ENCODE assay signal across 21 mouse cellular contexts in genomic region chr16:91905127-91905860, GRCm38 (mm10).
A peak's percentile ranks its signal among the peaks of the same experiment; 100 is the strongest.
DNase-seq lines count a peak whose midpoint lies in the region; ATAC-seq and TF ChIP-seq lines count a peak whose summit lies in the region.
"Had no signal": no experiment of that assay in that cellular context is flagged by ENCODE, and none has a peak within 500 bp of the region (broad histone marks: within the 10 kb centered on the region; RNA-seq: fewer than 3 reads in every experiment).

No protein-coding gene starts in this region.

- ATAC-seq in frontal cortex, adult (ENCODE audit: low TSS enrichment) = 0 out of 2 replicates have a peak, but pooled peaks have one; percentile 4
- ATAC-seq in erythroblast, adult 5-6 weeks (replicated peaks; ENCODE audit: low FRiP score, poor library complexity, severe bottlenecking) = peak; percentile 41; the same call in 1 of the 2 replicates
- ATAC-seq: midbrain, embryonic 13.5 days had no signal

- no peaks in the 10 kb centered on the region for H3K27me3 ChIP-seq in testis, adult 2 months (ENCODE audit: control insufficient read depth, insufficient read depth, low read length)
- H3K27me3 ChIP-seq: limb, embryonic 13.5 days; midbrain, embryonic 13.5 days; neural tube, embryonic 12.5 days had no signal

- H3K4me1 ChIP-seq in testis, adult 2 months (ENCODE audit: control insufficient read depth, insufficient read depth, low read length) = peaks cover 22% of the 10 kb centered on the region
- H3K4me1 ChIP-seq: embryonic facial prominence, embryonic 10.5 days; liver, embryonic 13.5 days; midbrain, embryonic 13.5 days; neural tube, embryonic 12.5 days had no signal

- TF ChIP-seq CTCF in testis, adult 2 months (IDR thresholded peaks at IDR 0.05; ENCODE audit: control insufficient read depth, insufficient read depth, insufficient replicate concordance, low read depth, low read length) = no peak

- DNase-seq in frontal cortex, postnatal 25 days (ENCODE audit: low spot score in 2 of 2) = no peak
- no peak for DNase-seq in testis, postnatal 14 days (ENCODE audit: low spot score)
- no peak for DNase-seq in thymus, postnatal 14 days
- no peak for DNase-seq in adrenal gland, postnatal 25 days
- DNase-seq: B cell, adult 2 months; cerebellum, adult 18-20 months; cerebellum, postnatal 25 days; gastrocnemius, postnatal 25 days; heart, adult 2 months; kidney, adult 11 months; liver, embryonic 13.5 days; lung, embryonic 14.5 days; lung, postnatal 4 days; right cerebral cortex, adult 18-20 months had no signal

- no peaks in the 10 kb centered on the region for H3K36me3 ChIP-seq in testis, adult 2 months (ENCODE audit: control insufficient read depth, insufficient read depth, low read length)
- H3K36me3 ChIP-seq: embryonic facial prominence, embryonic 10.5 days; limb, embryonic 13.5 days; liver, embryonic 13.5 days had no signal

- peak overlapping the region; percentile 55 for H3K4me3 ChIP-seq in testis, adult 2 months (ENCODE audit: control insufficient read depth, low read depth, low read length)
- H3K4me3 ChIP-seq: embryonic facial prominence, embryonic 10.5 days; heart, adult 2 months; limb, embryonic 13.5 days; liver, embryonic 13.5 days; midbrain, embryonic 13.5 days; neural tube, embryonic 12.5 days had no signal

- TF ChIP-seq POLR2A in testis, adult 2 months (IDR thresholded peaks at IDR 0.05; ENCODE audit: control insufficient read depth, low read depth, low read length) = no peak

- H3K27ac ChIP-seq in testis, adult 2 months (ENCODE audit: control insufficient read depth, insufficient read depth, low read depth, low read length) = no peak overlapping the region
- H3K27ac ChIP-seq: embryonic facial prominence, embryonic 10.5 days; heart, adult 2 months; limb, embryonic 13.5 days; liver, embryonic 13.5 days; midbrain, embryonic 13.5 days; neural tube, embryonic 12.5 days had no signal
